Comparison of ENCODE assay signal across 12 mouse cellular contexts in genomic region chr15:80979611-80980010, GRCm38 (mm10). TPM values are rescaled to one million over a fixed set of nuclear protein-coding genes. Genes with fewer than 3 reads are reported as not detected.
DNase-seq lines count a peak whose midpoint lies in the region; ATAC-seq and TF ChIP-seq lines count a peak whose summit lies in the region.
"Had no signal": no experiment of that assay in that cellular context is flagged by ENCODE, and none has a peak within 500 bp of the region (broad histone marks: within the 10 kb centered on the region; RNA-seq: fewer than 3 reads in every experiment).

No protein-coding gene starts in this region.

- WGBS in heart, postnatal 0 days = 50% methylated on average over 4 of the region's 4 CpGs
- 71% methylated on average over 4 of the region's 4 CpGs for WGBS in liver, embryonic 12.5 days (ENCODE audit: insufficient replicate concordance)
- WGBS in liver, postnatal 0 days (ENCODE audit: insufficient replicate concordance) = 70% methylated on average over 4 of the region's 4 CpGs

- H3K79me2 ChIP-seq in MEL (ENCODE audit: control insufficient read depth, insufficient read depth, low read length, poor library complexity) = peaks cover 11% of the 10 kb centered on the region

- no peak for ATAC-seq in heart, postnatal 0 days (ENCODE audit: insufficient read depth, low read depth)
- no peak for ATAC-seq in liver, embryonic 12.5 days
- ATAC-seq in liver, postnatal 0 days = no peak
- ATAC-seq: CD4-positive, CD25-positive, alpha-beta regulatory T cell, adult 4 months; Patski had no signal

- no peak for TF ChIP-seq POLR2A in MEL (IDR thresholded peaks at IDR 0.05; ENCODE audit: control insufficient read depth in 1 of 2, insufficient read depth in 1 of 2, low read depth in 1 of 2, low read length in 2 of 2, poor library complexity in 1 of 2)

- H3K36me3 ChIP-seq in heart, postnatal 0 days (replicated peaks; ENCODE audit: control insufficient read depth, insufficient read depth, low read length) = no peaks in the 10 kb centered on the region
- H3K36me3 ChIP-seq in liver, embryonic 12.5 days = no peaks in the 10 kb centered on the region
- no peaks in the 10 kb centered on the region for H3K36me3 ChIP-seq in liver, postnatal 0 days (replicated peaks; ENCODE audit: insufficient read depth, low read length)
- peaks cover 0 to 40% of the 10 kb centered on the region in 2 experiments; a peak in 2 of 4 replicates for H3K36me3 ChIP-seq in MEL (ENCODE audit: control insufficient read depth in 1 of 2, insufficient read depth in 2 of 2, low read length in 2 of 2)

- H3K9ac ChIP-seq in heart, postnatal 0 days (replicated peaks; ENCODE audit: low read depth, low read length) = no peak overlapping the region
- no peak overlapping the region for H3K9ac ChIP-seq in liver, embryonic 12.5 days
- H3K9ac ChIP-seq in liver, postnatal 0 days (replicated peaks) = no peak overlapping the region
- H3K9ac ChIP-seq in MEL (ENCODE audit: control insufficient read depth, low read depth, low read length, poor library complexity, severe bottlenecking) = no peak overlapping the region

- no peak for TF ChIP-seq EP300 in heart, postnatal 0 days (IDR thresholded peaks at IDR 0.05; ENCODE audit: low read depth)
- TF ChIP-seq EP300 in liver, postnatal 0 days (IDR thresholded peaks at IDR 0.05; ENCODE audit: low read depth) = no peak
- no peak for TF ChIP-seq EP300 in MEL (IDR thresholded peaks at IDR 0.05; ENCODE audit: low read depth in 1 of 2, low read length in 2 of 2)

- H3K9me3 ChIP-seq in heart, postnatal 0 days (replicated peaks; ENCODE audit: control insufficient read depth, low read length) = no peaks in the 10 kb centered on the region
- H3K9me3 ChIP-seq in liver, embryonic 12.5 days (replicated peaks) = no peaks in the 10 kb centered on the region
- no peaks in the 10 kb centered on the region for H3K9me3 ChIP-seq in liver, postnatal 0 days (ENCODE audit: low read length)
- no peaks in the 10 kb centered on the region for H3K9me3 ChIP-seq in MEL (replicated peaks; ENCODE audit: insufficient read depth, low read length)

- no peaks in the 10 kb centered on the region for H3K27me3 ChIP-seq in heart, postnatal 0 days (ENCODE audit: control insufficient read depth, insufficient read depth, low read length)
- H3K27me3 ChIP-seq in liver, embryonic 12.5 days (replicated peaks) = no peaks in the 10 kb centered on the region
- H3K27me3 ChIP-seq in liver, postnatal 0 days (ENCODE audit: insufficient read depth, low read length) = no peaks in the 10 kb centered on the region
- no peaks in the 10 kb centered on the region for H3K27me3 ChIP-seq in MEL (ENCODE audit: control insufficient read depth in 1 of 2, insufficient read depth in 2 of 2, low read length in 2 of 2)
- H3K27me3 ChIP-seq: Patski had no signal

- H3K4me2 ChIP-seq in heart, postnatal 0 days (ENCODE audit: low read depth, low read length) = no peak overlapping the region
- 0 out of 2 replicates have a peak overlapping the region, but pooled peaks have one; percentile 92 for H3K4me2 ChIP-seq in liver, embryonic 12.5 days
- H3K4me2 ChIP-seq in liver, postnatal 0 days (ENCODE audit: low read depth, low read length) = no peak overlapping the region

- TF ChIP-seq CTCF in heart, postnatal 0 days (IDR thresholded peaks at IDR 0.05; ENCODE audit: low read depth) = no peak
- TF ChIP-seq CTCF in liver, postnatal 0 days (IDR thresholded peaks at IDR 0.05; ENCODE audit: low read depth) = no peak
- no peak for TF ChIP-seq CTCF in MEL (IDR thresholded peaks at IDR 0.05 in 2 of 3, conservative IDR thresholded peaks at IDR 0.05 in 1 of 3; ENCODE audit: control insufficient read depth in 1 of 3, insufficient read depth in 1 of 3, low read depth in 2 of 3, low read length in 3 of 3, poor library complexity in 1 of 3, severe bottlenecking in 1 of 3)

- no peak for TF ChIP-seq RAD21 in MEL (IDR thresholded peaks at IDR 0.05; ENCODE audit: low read depth, low read length)

- no peak for DNase-seq in heart, postnatal 0 days (ENCODE audit: low spot score)
- no peak for DNase-seq in heart, adult 8-10 months (ENCODE audit: low spot score)
- DNase-seq in liver, postnatal 0 days = no peak
- peak; percentile 38 for DNase-seq in MEL (ENCODE audit: low read depth, low spot score)
- DNase-seq in brain, adult 2 months (ENCODE audit: low read depth, low spot score) = peak; percentile 56
- DNase-seq in thymus, postnatal 14 days = no peak
- DNase-seq: cerebellum, adult 9-10 months; heart, postnatal 36 days; right cerebral cortex, adult 18-20 months had no signal

- H3K27ac ChIP-seq in heart, postnatal 0 days (ENCODE audit: low read depth) = peak overlapping the region; percentile 22; the same call in 1 of the 2 replicates
- no peak overlapping the region for H3K27ac ChIP-seq in liver, embryonic 12.5 days
- H3K27ac ChIP-seq in liver, postnatal 0 days (ENCODE audit: low read depth) = no peak overlapping the region
- no peak overlapping the region for H3K27ac ChIP-seq in MEL (ENCODE audit: control insufficient read depth, low read depth, low read length)

- no peak overlapping the region for H3K4me3 ChIP-seq in heart, postnatal 0 days (ENCODE audit: low read depth, low read length)
- H3K4me3 ChIP-seq in liver, embryonic 12.5 days = no peak overlapping the region
- no peak overlapping the region for H3K4me3 ChIP-seq in liver, postnatal 0 days (ENCODE audit: low read depth, low read length)
- H3K4me3 ChIP-seq in MEL (ENCODE audit: control insufficient read depth in 1 of 2, insufficient read depth in 1 of 2, low read depth in 2 of 2, low read length in 2 of 2) = no peak overlapping the region

- 0 out of 2 replicates have a peak, but pooled peaks cover 4% of the 10 kb centered on the region for H3K4me1 ChIP-seq in heart, postnatal 0 days (ENCODE audit: control insufficient read depth, insufficient read depth)
- H3K4me1 ChIP-seq in liver, embryonic 12.5 days = peaks cover 39% of the 10 kb centered on the region
- H3K4me1 ChIP-seq in liver, postnatal 0 days (ENCODE audit: insufficient read depth) = peaks cover 18% of the 10 kb centered on the region
- peaks cover 18 to 24% of the 10 kb centered on the region in 2 experiments for H3K4me1 ChIP-seq in MEL (ENCODE audit: control insufficient read depth in 1 of 2, insufficient read depth in 2 of 2, low read length in 2 of 2)

TF ChIP-seq in MEL, 35 proteins besides CTCF, POLR2A, EP300 and RAD21:
- TF ChIP-seq CHD1 (IDR thresholded peaks at IDR 0.05; ENCODE audit: low read depth, low read length) (no peak), TBP (IDR thresholded peaks at IDR 0.05; ENCODE audit: low read depth, low read length) (no peak), MAFK (IDR thresholded peaks at IDR 0.05; ENCODE audit: borderline replicate concordance, low read depth, low read length) (no peak), USF2 (IDR thresholded peaks at IDR 0.05; ENCODE audit: borderline replicate concordance in 1 of 2, insufficient read depth in 1 of 2, low read depth in 1 of 2, low read length in 2 of 2) (no peak), ZMIZ1 (IDR thresholded peaks at IDR 0.05; ENCODE audit: low read depth, low read length) (no peak), USF1 (IDR thresholded peaks at IDR 0.05; ENCODE audit: low read depth, low read length) (no peak), MAZ (IDR thresholded peaks at IDR 0.05; ENCODE audit: low read depth, low read length) (no peak), UBTF (IDR thresholded peaks at IDR 0.05; ENCODE audit: borderline replicate concordance, insufficient read depth, low read depth, low read length) (no peak), GATA1 (IDR thresholded peaks at IDR 0.05; ENCODE audit: low read depth, low read length) (no peak), JUND (IDR thresholded peaks at IDR 0.05; ENCODE audit: low read depth, low read length) (no peak), MXI1 (IDR thresholded peaks at IDR 0.05; ENCODE audit: low read depth, low read length) (no peak), ZNF384 (IDR thresholded peaks at IDR 0.05; ENCODE audit: low read depth, low read length) (no peak), TAL1 (IDR thresholded peaks at IDR 0.05; ENCODE audit: low read length) (no peak), ETS1 (IDR thresholded peaks at IDR 0.05; ENCODE audit: low read depth, low read length) (no peak), SMC3 (IDR thresholded peaks at IDR 0.05; ENCODE audit: low read depth, low read length) (no peak)

RNA-seq across cellular contexts. Expression of gene Sgsm3, which starts 2.0 kb away (rescaled TPM):
- 21.0 and 35.6 TPM in 2 replicates for total RNA-seq in heart, postnatal 0 days (2014; rRNA removed; ENCODE audit: low replicate concordance)
- polyA plus RNA-seq in heart, postnatal 0 days (2015; fragmentation: Nextera tagmentation; extraction: Ambion mirVana) = 7.8 and 9.3 TPM in 2 replicates
- 10 to 100 TPM; 11.0 to 14.6 (median 11.7) TPM for total RNA-seq in heart, adult 8-10 months (2022)
- polyA plus RNA-seq in liver, embryonic 12.5 days (2016; fragmentation: Nextera tagmentation; extraction: Ambion mirVana) = 17.6 and 18.1 TPM in 2 replicates
- polyA plus RNA-seq in liver, postnatal 0 days (2015; fragmentation: Nextera tagmentation; extraction: Ambion mirVana) = 5.4 and 7.5 TPM in 2 replicates
- 31.2 and 39.5 TPM in 2 replicates for total RNA-seq in MEL (2012; rRNA removed)
- 10 to 100 TPM in 1 of 2 experiments, not detected in 1; 33.0 TPM for polyA plus RNA-seq in MEL (2012; ENCODE audit: insufficient read depth in 1 of 2, insufficient read length in 2 of 2, low read depth in 1 of 2, low replicate concordance in 2 of 2, missing spikeins in 1 of 2)

RNA-seq across cellular contexts. Expression of gene Adsl, which starts 31.3 kb away (rescaled TPM):
- total RNA-seq in heart, postnatal 0 days (2014; rRNA removed; ENCODE audit: low replicate concordance) = 148 and 149 TPM in 2 replicates
- 156 and 159 TPM in 2 replicates for polyA plus RNA-seq in heart, postnatal 0 days (2015; fragmentation: Nextera tagmentation; extraction: Ambion mirVana)
- total RNA-seq in heart, adult 8-10 months (2022) = 10 to 100 TPM; 73.6 to 84.8 (median 76.1) TPM
- polyA plus RNA-seq in liver, embryonic 12.5 days (2016; fragmentation: Nextera tagmentation; extraction: Ambion mirVana) = 171 and 181 TPM in 2 replicates
- 28.9 and 37.0 TPM in 2 replicates for polyA plus RNA-seq in liver, postnatal 0 days (2015; fragmentation: Nextera tagmentation; extraction: Ambion mirVana)
- total RNA-seq in MEL (2012; rRNA removed) = 290 and 320 TPM in 2 replicates
- 100 to 1,000 TPM; 304 to 365 TPM for polyA plus RNA-seq in MEL (2012; ENCODE audit: insufficient read depth in 1 of 2, insufficient read length in 2 of 2, low read depth in 1 of 2, low replicate concordance in 2 of 2, missing spikeins in 1 of 2)

Comparison
In these comparisons a context has a peak if more than half of its experiments do, and no peak if none do; other contexts are left out.
1. DNase-seq: peak in MEL (single experiment) and brain, adult 2 months (single experiment); none in heart, postnatal 0 days (single experiment), heart, adult 8-10 months (single experiment), liver, postnatal 0 days (single experiment) and thymus, postnatal 14 days (single experiment).